Mouse (Mus musculus) cerebellum, adult 11 months (tissue): Measurements from ENCODE around the gene Klhdc7a.
"Not testable (repeated sequence)": the region's sequence is repeated elsewhere in the genome, so short reads cannot be mapped to it uniquely, and the experiment has no call there.

Experiments
- DNase-seq: peaks from one replicate; pipeline ENCODE4 v3.0.0; 2022

Gene Klhdc7a

DNA sequence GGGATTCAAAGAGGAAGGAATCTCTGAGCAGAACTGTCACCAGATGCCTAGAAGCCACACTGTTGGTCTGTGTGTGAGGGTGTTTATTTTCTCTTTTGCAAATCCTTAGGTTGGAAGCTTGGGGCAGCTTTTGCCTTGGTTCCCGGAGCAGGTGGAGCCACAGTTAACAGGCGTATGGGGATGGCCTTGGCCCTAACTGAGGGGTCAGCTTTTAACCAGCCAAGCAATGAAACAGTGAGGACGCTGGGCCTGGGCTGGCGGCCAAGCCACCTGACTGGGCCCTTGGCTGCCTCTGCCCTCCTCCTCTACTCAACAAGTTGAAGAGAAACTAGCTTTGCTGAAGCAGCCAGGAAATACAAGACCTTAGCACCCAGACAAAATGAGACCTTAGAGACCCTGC, at the start of gene Klhdc7a:
TSS of gene Klhdc7a (minus strand) at position 105 of the 400 bp plus-strand sequence.
- peak; percentile 30 for DNase-seq

DNA sequence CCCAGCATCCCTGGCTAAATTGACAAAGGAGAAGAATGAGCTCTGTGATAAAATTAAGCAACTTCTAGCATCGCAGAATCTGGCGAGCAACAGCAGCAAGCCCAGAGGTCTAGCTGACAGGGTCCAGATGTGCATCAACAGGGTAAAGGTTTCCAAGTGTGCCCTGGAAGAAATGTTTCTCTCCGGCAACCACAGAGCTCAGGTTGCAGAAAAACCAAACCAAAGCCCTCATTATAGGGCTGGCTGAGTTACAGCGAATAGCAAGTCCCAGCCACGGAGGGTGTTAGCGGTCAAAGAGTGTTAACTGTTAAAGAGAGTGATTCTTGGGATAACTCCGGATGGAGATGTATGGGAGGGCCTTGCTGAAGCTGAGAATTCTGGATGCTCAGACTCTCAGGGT, 48.1 kb upstream of the Klhdc7a start:
- DNase-seq: no peak

- DNase-seq: no peak
These were observed 43.1 kb upstream of the Klhdc7a start for GRCm38 (mm10) chr4:140010728-140011470.

GRCm38 (mm10) chr4:140004932-140005331, 37.1 kb upstream of the Klhdc7a start:
- DNase-seq: no peak

GRCm38 (mm10) chr4:140004170-140004569, 36.3 kb upstream of the Klhdc7a start:
- DNase-seq: peak; percentile 48

GRCm38 (mm10) chr4:140002069-140002468, 34.2 kb upstream of the Klhdc7a start:
- DNase-seq: no peak

GRCm38 (mm10) chr4:140000911-140001310, 33.1 kb upstream of the Klhdc7a start:
- no peak for DNase-seq

DNA sequence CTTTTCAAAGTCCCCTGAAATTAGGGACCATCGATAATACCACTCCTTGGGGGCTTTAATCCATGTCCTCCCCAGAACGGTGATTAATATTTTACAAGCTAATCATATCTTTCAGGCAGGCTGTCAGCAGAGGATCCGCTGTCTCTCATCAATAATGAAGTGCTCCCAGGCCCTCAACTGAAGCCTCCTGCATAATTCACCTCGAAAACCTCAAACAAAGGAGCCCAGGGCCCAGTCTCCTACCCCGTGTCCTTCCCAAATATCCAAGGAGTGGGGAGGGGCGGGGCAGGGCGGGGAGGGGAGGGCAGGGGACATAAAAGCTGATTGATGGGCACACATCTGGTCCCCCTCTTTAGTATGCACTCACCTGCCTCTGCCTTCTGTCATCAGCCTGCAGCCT, 31.2 kb upstream of the Klhdc7a start:
- DNase-seq: no peak

GRCm38 (mm10) chr4:139995659-139996058, 27.8 kb upstream of the Klhdc7a start:
- no peak for DNase-seq

DNA sequence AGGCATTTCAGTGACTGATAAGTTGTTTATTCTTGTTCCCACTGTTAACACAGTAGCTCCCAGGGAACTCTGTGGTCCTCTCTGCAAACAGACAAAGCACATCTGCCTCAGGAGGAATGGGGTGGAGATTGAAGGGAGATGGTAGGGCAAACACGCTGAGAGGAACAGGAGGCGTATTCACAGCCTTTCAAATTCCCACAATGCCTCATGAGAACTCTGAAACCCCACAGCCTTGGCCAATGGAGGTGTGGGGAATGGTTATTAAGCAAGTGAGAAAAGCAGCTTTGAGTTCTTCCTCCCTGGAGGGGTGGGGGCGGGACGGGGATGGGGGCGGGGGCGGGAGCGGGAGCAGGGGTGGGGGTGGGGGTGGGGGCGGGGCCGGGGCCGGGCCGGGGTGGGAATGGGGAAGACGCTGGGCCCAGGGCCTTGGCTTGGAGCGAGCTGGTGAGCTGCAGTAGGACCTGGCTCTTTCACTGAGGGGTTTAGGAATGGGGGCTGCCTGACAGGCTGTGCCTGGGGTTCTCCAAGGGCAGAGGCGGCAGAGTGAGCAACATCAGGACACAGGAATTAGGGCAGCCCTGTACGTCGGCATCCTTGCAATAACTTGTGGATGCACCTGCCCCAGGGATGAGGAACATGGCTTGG, 25.4 kb upstream of the Klhdc7a start:
- DNase-seq: no peak

DNA sequence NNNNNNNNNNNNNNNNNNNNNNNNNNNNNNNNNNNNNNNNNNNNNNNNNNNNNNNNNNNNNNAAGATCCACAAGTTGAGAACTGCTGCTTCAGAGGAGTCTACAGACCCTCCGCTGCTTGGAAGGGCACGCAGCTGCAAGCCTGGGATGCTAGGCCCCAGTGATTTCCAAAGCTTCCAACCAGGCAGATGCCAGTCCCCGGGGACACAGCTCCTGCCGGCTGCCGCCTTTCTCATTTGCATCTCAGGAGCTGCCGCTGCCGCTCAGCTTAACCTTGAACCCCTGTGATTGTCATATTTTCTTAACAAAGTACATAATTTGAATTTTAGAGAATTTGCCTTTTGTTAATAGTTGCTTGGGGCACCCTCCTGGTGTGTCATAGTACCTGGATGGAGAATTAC, 19.1 kb upstream of the Klhdc7a start:
- DNase-seq: no peak

- DNase-seq: no peak
These were observed 10.9 kb upstream of the Klhdc7a start for GRCm38 (mm10) chr4:139978716-139979115.

DNA sequence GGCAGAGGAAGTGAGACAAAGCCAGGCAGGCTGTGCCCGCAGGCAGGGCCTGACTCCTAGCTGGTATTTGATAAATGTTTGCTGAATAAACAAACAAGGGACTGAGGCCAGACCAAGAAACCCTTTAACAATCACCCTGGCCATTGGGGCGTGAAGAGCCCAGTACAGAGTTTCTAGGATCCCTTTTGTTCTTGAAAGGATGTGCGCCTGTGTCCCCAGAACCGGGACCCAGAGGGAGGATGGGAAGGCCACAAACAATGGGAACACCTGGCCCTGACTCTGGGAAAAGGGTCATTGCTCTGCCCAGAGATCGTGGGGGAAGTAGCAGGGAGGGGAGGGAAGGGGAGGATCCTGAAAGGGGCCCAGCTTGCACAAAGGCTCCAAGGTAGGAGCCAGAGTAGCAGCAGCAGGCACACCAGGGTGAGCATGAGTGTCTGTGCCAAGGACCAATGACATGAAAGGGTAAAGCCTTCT, 9.5 kb upstream of the Klhdc7a start:
- no peak for DNase-seq

DNA sequence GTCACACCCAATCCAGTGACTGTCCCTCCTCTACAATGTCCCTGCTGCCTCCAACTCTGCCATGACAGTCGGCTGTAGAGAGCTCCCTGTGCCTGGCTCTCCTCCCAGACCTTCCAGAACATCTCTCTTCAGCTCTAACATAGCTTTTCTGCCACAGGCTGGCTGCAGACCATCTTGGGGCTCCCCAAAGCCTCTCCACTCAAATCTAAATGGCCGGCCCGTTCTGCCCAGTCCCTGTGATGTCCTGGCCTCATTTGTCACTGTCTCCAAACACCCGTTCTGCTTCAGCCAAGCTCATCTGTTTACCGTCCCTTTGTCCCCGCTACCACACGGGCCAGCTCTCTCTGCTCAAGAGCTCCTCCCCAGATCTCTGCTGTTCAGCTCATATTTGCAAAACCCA, 6.7 kb upstream of the Klhdc7a start:
- DNase-seq: no peak

GRCm38 (mm10) chr4:139967475-139967891, 343 bp downstream of the Klhdc7a start:
- no peak for DNase-seq

DNA sequence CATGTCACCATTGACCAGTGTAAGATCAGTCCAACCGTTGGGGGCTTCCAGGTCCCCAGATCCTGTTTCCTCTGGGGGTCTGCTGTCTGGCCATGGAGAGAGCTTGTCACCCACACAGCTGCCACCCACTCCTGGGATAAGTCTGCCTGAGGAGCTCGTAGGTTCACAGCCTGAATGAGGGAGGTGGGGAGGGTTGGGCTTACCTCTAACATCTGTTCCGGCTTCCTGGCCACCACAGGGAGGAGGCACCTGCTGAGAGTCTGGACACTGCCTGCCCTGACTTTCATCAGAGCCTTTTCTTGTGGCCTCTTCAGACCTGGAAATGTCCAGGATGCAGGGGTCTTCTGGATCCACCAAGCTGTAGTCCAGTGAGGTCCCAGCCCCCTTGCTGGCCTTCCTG, 845 bp downstream of the Klhdc7a start:
- DNase-seq: no peak

- no peak for DNase-seq
These were observed 2.1 kb downstream of the Klhdc7a start for GRCm38 (mm10) chr4:139965596-139966185.

DNA sequence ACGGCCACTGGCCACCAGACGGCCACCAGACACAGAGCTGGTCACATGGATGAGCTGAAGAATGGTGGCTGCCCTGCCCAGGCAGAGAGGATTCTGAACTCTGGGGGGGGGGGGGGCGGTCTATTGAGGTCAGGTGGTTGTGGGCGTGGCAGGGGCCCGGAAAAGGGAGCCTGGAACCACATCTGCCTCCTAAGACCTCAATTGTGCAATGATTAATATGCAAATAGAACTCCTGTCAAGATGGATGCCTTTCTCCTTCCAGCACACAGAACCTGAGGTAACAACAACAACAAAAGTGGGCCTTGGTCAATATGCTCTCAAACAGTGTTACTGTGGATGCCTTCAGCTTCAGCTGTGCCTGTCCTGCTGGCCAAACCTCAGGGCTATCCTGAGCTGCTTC, 3.4 kb downstream of the Klhdc7a start:
- no peak for DNase-seq

- DNase-seq: no peak
These were observed 3.9 kb downstream of the Klhdc7a start for GRCm38 (mm10) chr4:139963911-139964310.

GRCm38 (mm10) chr4:139963059-139963458, 4.8 kb downstream of the Klhdc7a start:
- DNase-seq: no peak

- no peak for DNase-seq
These were observed 6.0 kb downstream of the Klhdc7a start for GRCm38 (mm10) chr4:139961816-139962215.

GRCm38 (mm10) chr4:139961329-139961728, 6.5 kb downstream of the Klhdc7a start:
- DNase-seq: not testable (repeated sequence)

DNA sequence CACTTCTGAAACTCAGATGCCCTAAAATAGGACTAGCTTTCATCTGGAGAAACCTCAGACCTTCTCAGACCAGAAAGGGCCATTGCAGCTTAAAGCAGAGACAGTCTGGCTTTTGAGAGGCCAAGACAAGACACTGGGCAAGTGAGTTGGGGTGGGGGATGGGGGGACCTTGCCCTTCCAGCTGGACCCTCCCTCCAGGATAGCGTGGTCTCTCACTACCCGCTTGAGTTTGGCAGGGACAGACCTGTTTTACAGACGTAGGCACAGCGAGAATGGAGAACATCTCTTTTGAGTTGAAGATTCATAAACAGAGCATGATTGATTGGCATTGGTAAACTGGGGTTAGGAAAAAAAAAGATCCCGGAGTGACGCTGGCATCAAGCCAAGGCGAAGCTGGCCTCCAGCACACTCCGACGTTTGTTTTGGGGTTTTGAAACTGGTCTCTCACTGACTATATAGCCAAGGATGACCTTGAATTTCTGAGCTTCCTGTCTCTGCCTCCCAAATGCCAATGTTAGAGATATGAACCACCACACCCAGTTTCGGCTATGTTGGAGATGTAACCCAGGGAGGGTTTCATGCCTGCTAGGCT, 7.0 kb downstream of the Klhdc7a start:
- no peak for DNase-seq
